Mouse (Mus musculus) midbrain, embryonic 15.5 days (tissue): ENCODE measurements around the gene Dpf2. TPM values are rescaled to one million over a fixed set of nuclear protein-coding genes. Genes with fewer than 3 reads are reported as not detected.

Source experiments
- ATAC-seq: fragments of 200-750 bp; cut with Nextera tagmentation; replicated peaks from 2 replicates; pipeline ENCODE4 v1.8.0; 2017; ENCODE audit warnings: moderate TSS enrichment
- H3K27ac ChIP-seq: fragments of 300-500 bp; sonication (generic); 2 replicates; pipeline ENCODE4 v1.5.1; 2015; ENCODE audit warnings: mild to moderate bottlenecking, inconsistent platforms
- H3K27me3 ChIP-seq: fragments of 300-500 bp; sonication (generic); replicated peaks from 2 replicates; pipeline ENCODE4 v1.6.1; 2015; ENCODE audit warnings: inconsistent platforms
- H3K36me3 ChIP-seq: fragments of 300-500 bp; sonication (generic); replicated peaks from 2 replicates; pipeline ENCODE4 v1.6.1; 2015; ENCODE audit warnings: inconsistent platforms
- H3K4me1 ChIP-seq: fragments of 300-500 bp; sonication (generic); 2 replicates; pipeline ENCODE4 v1.6.1; 2015; ENCODE audit warnings: inconsistent platforms
- H3K4me2 ChIP-seq: fragments of 300-500 bp; sonication (generic); 2 replicates; pipeline ENCODE4 v1.6.1; 2015; ENCODE audit warnings: inconsistent platforms, mild to moderate bottlenecking, moderate library complexity
- H3K4me3 ChIP-seq: fragments of 300-500 bp; sonication (generic); 2 replicates; pipeline ENCODE4 v1.5.1; 2015; ENCODE audit warnings: mild to moderate bottlenecking, inconsistent platforms
- H3K9ac ChIP-seq: fragments of 300-500 bp; sonication (generic); 2 replicates; pipeline ENCODE4 v1.6.1; 2015; ENCODE audit warnings: mild to moderate bottlenecking, inconsistent platforms
- H3K9me3 ChIP-seq: fragments of 300-500 bp; sonication (generic); 2 replicates; pipeline ENCODE4 v1.6.1; 2016; ENCODE audit warnings: inconsistent platforms
- WGBS: fragments of 180-500 bp; shearing (Covaris S2); methylation state at CpG from one replicate; pipeline ENCODE4 v1.1.7; 2015; ENCODE audit warnings: mixed read lengths; 5-methylcytosine and 5-hydroxymethylcytosine counted together
- polyA plus RNA-seq: library from polyadenylated mRNA; unstranded; fragments of >200 nt; fragmentation: Nextera tagmentation; extraction: Ambion mirVana; gene quantifications from 2 replicates; pipeline ENCODE4 v1.2.1, GENCODE M21; 2015

The Dpf2 gene
- 122 and 130 TPM in 2 replicates for polyA plus RNA-seq

GRCm38 (mm10) chr19:5913007-5913719 lies at the start of gene Dpf2:
TSS of gene Dpf2 (minus strand) at chr19:5913010.
- H3K4me1 ChIP-seq: peaks cover 37% of the 10 kb centered on the region
- no peaks in the 10 kb centered on the region for H3K27me3 ChIP-seq
- peak within 1 kb of the TSS; percentile 96 for H3K4me3 ChIP-seq
- peak within 1 kb of the TSS; percentile 85 for H3K27ac ChIP-seq
- WGBS: 23% methylated on average over 13 of the region's 13 CpGs
- peak within 1 kb of the TSS; percentile 87 for H3K9ac ChIP-seq
- peaks cover 4% of the 10 kb centered on the region; the same call in 1 of the 2 replicates for H3K36me3 ChIP-seq
- peak within 1 kb of the TSS; percentile 88 for H3K4me2 ChIP-seq
- no peaks in the 10 kb centered on the region for H3K9me3 ChIP-seq
- ATAC-seq: peak; percentile 74

DNA sequence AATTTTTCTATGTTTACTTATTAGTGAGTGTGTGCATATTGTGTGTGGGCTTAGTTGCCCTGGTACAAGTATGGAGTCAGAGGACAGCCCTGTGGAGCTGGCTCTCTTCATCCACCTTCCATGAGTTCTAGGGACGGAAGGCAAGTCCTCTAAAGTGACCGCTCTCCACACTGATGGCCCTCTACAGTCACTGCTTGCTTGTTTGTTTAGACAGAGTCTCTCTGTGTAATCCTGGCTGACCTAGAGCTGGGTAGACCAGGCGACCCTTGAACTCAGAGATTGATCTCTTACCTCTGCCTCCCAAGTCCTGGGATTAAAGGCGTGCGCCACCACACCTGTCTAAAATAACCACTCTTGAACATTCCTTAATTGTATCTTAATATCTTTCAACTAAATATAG lies 44.6 kb upstream of the Dpf2 start:
- peaks cover 2% of the 10 kb centered on the region for H3K4me1 ChIP-seq
- no peaks in the 10 kb centered on the region for H3K36me3 ChIP-seq
- no peak overlapping the region for H3K4me2 ChIP-seq
- no peak for ATAC-seq
- H3K27ac ChIP-seq: no peak overlapping the region
- H3K27me3 ChIP-seq: no peaks in the 10 kb centered on the region
- 91% methylated on average over 5 of the region's 5 CpGs for WGBS
- no peaks in the 10 kb centered on the region for H3K9me3 ChIP-seq
- no peak overlapping the region for H3K4me3 ChIP-seq
- no peak overlapping the region for H3K9ac ChIP-seq

- Histone ChIP-seq H3K27ac (no peak overlapping the region), H3K4me1 (no peaks in the 10 kb centered on the region), H3K27me3 (no peaks in the 10 kb centered on the region), H3K4me3 (no peak overlapping the region), H3K4me2 (no peak overlapping the region), H3K9ac (no peak overlapping the region), H3K9me3 (no peaks in the 10 kb centered on the region), H3K36me3 (0 out of 2 replicates have a peak, but pooled peaks cover 3% of the 10 kb centered on the region)
- WGBS: 17% methylated on average over 3 of the region's 3 CpGs
- ATAC-seq: no peak; the same call in 1 of the 2 replicates
These were observed 43.9 kb upstream of the Dpf2 start for GRCm38 (mm10) chr19:5956685-5957084.

- H3K36me3 ChIP-seq: 0 out of 2 replicates have a peak, but pooled peaks cover 6% of the 10 kb centered on the region
- H3K9me3 ChIP-seq: no peaks in the 10 kb centered on the region
- H3K4me1 ChIP-seq: no peaks in the 10 kb centered on the region
- H3K4me3 ChIP-seq: no peak overlapping the region
- no peak overlapping the region for H3K27ac ChIP-seq
- ATAC-seq: no peak
- no peak overlapping the region for H3K4me2 ChIP-seq
- H3K27me3 ChIP-seq: no peaks in the 10 kb centered on the region
- 90% methylated on average over 28 of the region's 28 CpGs for WGBS
- H3K9ac ChIP-seq: no peak overlapping the region
These were observed 43.2 kb upstream of the Dpf2 start for GRCm38 (mm10) chr19:5955704-5956670.

GRCm38 (mm10) chr19:5954936-5955335 lies 42.1 kb upstream of the Dpf2 start:
- H3K36me3 ChIP-seq: 0 out of 2 replicates have a peak, but pooled peaks cover 6% of the 10 kb centered on the region
- 98% methylated on average over 10 of the region's 10 CpGs for WGBS
- H3K4me1 ChIP-seq: no peaks in the 10 kb centered on the region
- no peak for ATAC-seq
- H3K27ac ChIP-seq: no peak overlapping the region
- H3K9ac ChIP-seq: no peak overlapping the region
- no peak overlapping the region for H3K4me3 ChIP-seq
- H3K27me3 ChIP-seq: no peaks in the 10 kb centered on the region
- H3K9me3 ChIP-seq: no peaks in the 10 kb centered on the region
- H3K4me2 ChIP-seq: no peak overlapping the region

DNA sequence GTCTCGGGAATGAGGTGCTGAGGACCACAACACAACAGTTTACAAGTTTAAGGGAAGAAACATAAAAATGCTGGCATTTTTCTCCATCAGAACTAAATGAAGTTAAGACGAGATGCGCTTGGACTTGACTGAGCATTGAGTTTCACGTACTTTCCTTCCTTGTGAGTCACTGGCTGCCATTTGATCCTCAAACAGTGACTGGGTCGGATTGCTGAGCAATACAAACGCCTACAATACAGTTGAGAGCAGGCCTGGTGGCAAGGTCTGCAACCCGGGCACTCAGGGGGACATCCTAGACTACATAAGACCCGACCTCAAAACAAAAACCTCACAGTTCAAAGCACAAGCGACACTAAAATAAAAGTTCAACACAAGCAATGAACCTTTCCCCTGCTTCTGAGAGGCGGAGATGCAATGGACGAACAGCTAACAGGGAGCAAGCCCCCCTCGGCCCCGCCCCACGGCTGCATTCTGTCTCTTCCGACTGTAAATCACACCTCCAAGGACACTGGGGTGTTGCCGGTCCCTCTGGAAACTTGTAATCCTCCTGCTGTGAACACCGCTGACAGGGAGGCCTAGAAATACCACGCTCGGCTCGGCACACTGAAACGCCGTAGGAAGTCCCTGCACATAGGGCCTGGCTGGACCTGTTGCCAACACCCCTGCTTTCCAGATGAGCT lies 41.4 kb upstream of the Dpf2 start:
- 92% methylated on average over 22 of the region's 22 CpGs for WGBS
- Histone ChIP-seq H3K9me3 (no peaks in the 10 kb centered on the region), H3K27ac (no peak overlapping the region), H3K36me3 (0 out of 2 replicates have a peak, but pooled peaks cover 6% of the 10 kb centered on the region), H3K9ac (no peak overlapping the region), H3K4me2 (no peak overlapping the region), H3K4me1 (no peaks in the 10 kb centered on the region), H3K4me3 (no peak overlapping the region), H3K27me3 (no peaks in the 10 kb centered on the region)
- no peak for ATAC-seq

GRCm38 (mm10) chr19:5953201-5953770 lies 40.5 kb upstream of the Dpf2 start:
- no peak for ATAC-seq
- Histone ChIP-seq H3K4me2 (no peak overlapping the region), H3K9me3 (no peaks in the 10 kb centered on the region), H3K27me3 (no peaks in the 10 kb centered on the region), H3K4me1 (no peaks in the 10 kb centered on the region), H3K4me3 (no peak overlapping the region), H3K9ac (no peak overlapping the region), H3K27ac (no peak overlapping the region), H3K36me3 (0 out of 2 replicates have a peak, but pooled peaks cover 6% of the 10 kb centered on the region)
- WGBS: 93% methylated on average over 19 of the region's 19 CpGs

DNA sequence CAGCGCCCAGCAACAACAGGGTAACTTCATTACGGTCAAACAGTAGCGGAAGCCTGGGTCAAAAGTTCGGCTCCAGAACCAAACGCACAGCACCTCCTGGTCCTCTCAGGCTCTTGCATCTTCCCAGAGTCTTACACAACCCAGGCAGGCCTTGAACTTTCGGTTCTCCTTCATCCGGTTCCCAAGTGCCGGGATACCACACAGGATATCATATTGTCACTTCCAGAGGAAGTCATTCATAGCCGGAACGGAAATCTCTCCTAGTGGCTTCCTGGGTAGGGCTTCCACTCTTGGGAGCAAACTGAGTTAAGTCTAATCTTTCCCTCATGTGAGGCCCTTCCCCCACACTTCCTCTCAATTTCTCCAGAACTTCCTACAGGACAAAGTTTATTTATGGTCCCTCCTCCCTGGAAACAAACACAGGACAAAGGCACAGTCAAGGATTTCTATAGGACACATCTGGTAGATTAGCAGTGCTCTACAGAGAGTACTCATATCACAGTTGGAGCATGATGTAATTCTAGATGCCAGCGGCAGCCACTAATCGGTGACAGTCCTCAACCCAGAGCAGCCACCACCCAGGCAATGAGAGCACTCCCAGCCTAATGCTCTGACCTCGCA lies 39.4 kb upstream of the Dpf2 start:
- Histone ChIP-seq H3K9me3 (no peaks in the 10 kb centered on the region), H3K27me3 (no peaks in the 10 kb centered on the region), H3K4me3 (no peak overlapping the region), H3K36me3 (0 out of 2 replicates have a peak, but pooled peaks cover 6% of the 10 kb centered on the region), H3K4me1 (no peaks in the 10 kb centered on the region), H3K9ac (no peak overlapping the region), H3K27ac (no peak overlapping the region), H3K4me2 (no peak overlapping the region)
- WGBS: 91% methylated on average over 13 of the region's 13 CpGs
- ATAC-seq: no peak

DNA sequence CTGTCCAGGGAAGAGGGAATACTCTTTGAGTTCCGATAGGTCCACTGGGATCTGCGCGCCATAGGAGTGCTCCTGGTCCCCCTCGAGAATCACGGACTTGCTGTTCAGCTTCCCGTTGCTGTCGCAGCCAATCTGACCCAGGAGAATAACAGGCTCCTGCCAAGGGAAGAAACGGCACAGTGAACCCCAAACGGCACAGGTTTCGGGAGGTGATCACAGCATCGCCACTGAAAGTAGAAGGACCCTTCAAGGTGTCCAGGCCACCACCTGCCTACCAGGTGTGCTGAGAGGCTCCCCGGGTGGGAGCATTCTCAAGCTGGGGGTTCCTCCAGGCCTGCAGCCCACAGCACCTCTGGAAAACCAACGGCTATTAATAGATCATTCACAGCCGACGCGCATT lies 38.8 kb upstream of the Dpf2 start:
- ATAC-seq: no peak
- Histone ChIP-seq H3K9me3 (no peaks in the 10 kb centered on the region), H3K27me3 (no peaks in the 10 kb centered on the region), H3K36me3 (0 out of 2 replicates have a peak, but pooled peaks cover 6% of the 10 kb centered on the region), H3K9ac (no peak overlapping the region), H3K4me1 (no peaks in the 10 kb centered on the region), H3K4me2 (no peak overlapping the region), H3K4me3 (no peak overlapping the region), H3K27ac (no peak overlapping the region)
- 93% methylated on average over 16 of the region's 16 CpGs for WGBS

GRCm38 (mm10) chr19:5950218-5950617 lies 37.4 kb upstream of the Dpf2 start:
- no peaks in the 10 kb centered on the region for H3K9me3 ChIP-seq
- 94% methylated on average over 11 of the region's 11 CpGs for WGBS
- H3K4me2 ChIP-seq: no peak overlapping the region
- ATAC-seq: no peak
- 0 out of 2 replicates have a peak, but pooled peaks cover 6% of the 10 kb centered on the region for H3K36me3 ChIP-seq
- H3K27ac ChIP-seq: no peak overlapping the region
- H3K4me3 ChIP-seq: no peak overlapping the region
- H3K4me1 ChIP-seq: no peaks in the 10 kb centered on the region
- H3K9ac ChIP-seq: no peak overlapping the region
- H3K27me3 ChIP-seq: no peaks in the 10 kb centered on the region

GRCm38 (mm10) chr19:5945891-5946290 lies 33.1 kb upstream of the Dpf2 start:
- no peaks in the 10 kb centered on the region for H3K4me1 ChIP-seq
- H3K9me3 ChIP-seq: no peaks in the 10 kb centered on the region
- H3K4me3 ChIP-seq: no peak overlapping the region
- WGBS: 85% methylated on average over 8 of the region's 8 CpGs
- no peak overlapping the region for H3K27ac ChIP-seq
- H3K36me3 ChIP-seq: no peaks in the 10 kb centered on the region
- H3K9ac ChIP-seq: no peak overlapping the region
- H3K4me2 ChIP-seq: no peak overlapping the region
- no peaks in the 10 kb centered on the region for H3K27me3 ChIP-seq
- no peak for ATAC-seq
